Mouse (Mus musculus) erythroblast, embryonic 14.5 days (primary cell): ENCODE measurements around the gene Grk2. TPM values are rescaled to one million over a fixed set of nuclear protein-coding genes. Genes with fewer than 3 reads are reported as not detected.
A peak's percentile ranks its signal among the peaks of the same experiment; 100 is the strongest.

ENCODE experiments used
- H3K27me3 ChIP-seq: 2 replicates; pipeline ENCODE4 v1.6.1; 2012; ENCODE audit warnings: inconsistent platforms; ENCODE audit not compliant: control insufficient read depth
- H3K36me3 ChIP-seq: 2 replicates; pipeline ENCODE4 v1.6.1; 2012; ENCODE audit warnings: mild to moderate bottlenecking, inconsistent platforms; ENCODE audit not compliant: control insufficient read depth
- H3K4me1 ChIP-seq: 2 replicates; pipeline ENCODE4 v1.6.1; 2012; ENCODE audit warnings: inconsistent platforms; ENCODE audit not compliant: control insufficient read depth
- H3K4me3 ChIP-seq: replicated peaks from 2 replicates; pipeline ENCODE3; 2012; ENCODE audit warnings: moderate library complexity, mild to moderate bottlenecking, inconsistent platforms
- H3K9me3 ChIP-seq: 2 replicates; pipeline ENCODE4 v1.6.1; 2012; ENCODE audit warnings: low read length, inconsistent platforms, mixed read lengths; ENCODE audit not compliant: control insufficient read depth
- GATA1 ChIP-seq: IDR thresholded peaks from 2 replicates; pipeline ENCODE4 v1.6.1; 2012; ENCODE audit warnings: low read length, inconsistent platforms, mixed read lengths
- TAL1 ChIP-seq: IDR thresholded peaks from 3 replicates; pipeline ENCODE4 v1.6.1; 2012; ENCODE audit warnings: low read length, inconsistent platforms, mixed read lengths
- polyA plus RNA-seq: library from polyadenylated mRNA; stranded (reverse); fragments of >175 nt; gene quantifications from 2 replicates; pipeline ENCODE4 v1.2.3, GENCODE M21; 2012

Gene Grk2
- polyA plus RNA-seq, 1 experiment, result 22.2 TPM

DNA sequence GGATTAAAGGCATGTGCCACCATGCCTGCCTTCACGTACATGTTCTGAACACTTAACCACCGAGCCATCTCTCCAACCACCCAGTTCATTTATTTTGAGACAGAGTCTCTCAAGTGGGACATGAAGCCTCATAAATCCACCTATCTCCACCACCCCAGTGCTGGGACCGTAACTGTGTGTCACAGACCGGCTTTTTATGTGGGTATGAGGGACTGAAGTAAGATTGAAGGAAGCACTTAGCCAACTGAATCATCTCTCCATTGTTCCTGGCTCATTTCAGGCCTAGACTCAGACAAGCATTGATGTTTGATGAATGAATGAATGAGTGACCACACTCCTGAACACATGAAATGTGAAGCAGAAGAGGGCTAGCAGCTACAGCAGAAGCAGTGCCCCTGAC is 3.3 kb upstream of the Grk2 start:
- H3K36me3 ChIP-seq, result peaks cover 2% of the 10 kb centered on the region
- H3K9me3 ChIP-seq, result no peaks in the 10 kb centered on the region
- peaks cover 10% of the 10 kb centered on the region for H3K27me3 ChIP-seq
- H3K4me1 ChIP-seq, result peaks cover 24% of the 10 kb centered on the region
- TF ChIP-seq TAL1 (no peak), GATA1 (no peak)
- H3K4me3 ChIP-seq, result no peak overlapping the region

DNA sequence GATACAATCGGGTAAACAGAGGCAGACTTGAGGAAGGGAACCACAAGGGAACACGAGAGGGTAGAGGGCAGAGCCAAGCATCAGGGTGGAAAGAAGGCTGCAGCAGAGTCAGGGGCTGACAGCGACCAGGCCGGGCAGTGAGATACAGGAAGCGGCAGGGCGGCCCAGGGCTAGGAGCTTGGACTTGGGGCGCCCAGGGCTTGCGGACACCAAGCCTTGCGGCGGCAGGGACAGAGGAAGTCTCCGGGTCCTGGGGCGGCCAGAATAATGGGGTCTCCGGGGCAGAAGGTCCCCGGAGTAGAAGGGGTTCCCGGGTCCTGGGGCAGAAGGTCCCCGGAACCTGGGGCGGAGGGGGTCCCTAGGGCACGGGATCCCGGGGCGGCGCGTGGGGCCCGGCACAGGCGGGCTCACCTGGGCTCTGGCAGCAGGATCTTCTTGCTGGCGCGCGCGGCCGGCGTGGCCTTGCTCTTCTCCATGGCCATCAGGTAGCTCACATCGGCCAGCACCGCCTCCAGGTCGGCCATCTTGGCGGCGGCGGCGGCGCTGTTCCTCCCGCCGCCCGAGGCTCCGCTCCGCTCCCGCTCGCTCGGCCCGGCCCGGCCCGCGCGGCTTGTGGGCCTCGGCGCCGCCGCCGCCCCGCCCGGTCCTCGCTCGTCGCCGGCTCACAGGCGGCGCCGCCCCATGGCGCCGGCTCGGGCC is 382 bp downstream of the Grk2 start:
- H3K4me3 ChIP-seq, result peak overlapping the region; percentile 92

DNA sequence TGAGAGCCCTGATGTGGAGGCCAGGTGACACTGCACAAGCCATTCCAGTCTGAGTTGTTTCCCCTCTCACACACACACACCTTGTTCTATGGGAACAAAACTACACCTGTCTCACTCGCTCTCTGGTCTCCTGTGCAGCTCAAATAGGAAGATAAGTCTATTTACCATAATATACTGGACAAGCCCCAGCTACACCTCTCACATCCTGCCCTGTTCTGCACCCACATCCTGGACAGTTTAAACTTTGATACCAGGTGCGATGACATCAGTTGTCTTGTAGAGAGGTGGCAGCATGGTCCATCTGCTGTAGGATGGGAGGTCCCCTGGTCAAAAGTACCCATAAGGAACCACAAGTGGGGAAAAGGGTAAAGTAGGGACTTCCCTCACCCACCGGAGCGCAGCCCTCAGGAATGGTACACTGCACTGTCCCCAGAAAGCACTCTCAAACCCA is 1.1 kb downstream of the Grk2 start:
- peaks cover 65% of the 10 kb centered on the region for H3K4me1 ChIP-seq
- H3K9me3 ChIP-seq, result no peaks in the 10 kb centered on the region
- peaks cover 10% of the 10 kb centered on the region for H3K27me3 ChIP-seq
- H3K36me3 ChIP-seq, result peaks cover 27% of the 10 kb centered on the region
- H3K4me3 ChIP-seq, result peak overlapping the region; percentile 92
- no peak for TF ChIP-seq GATA1
- TF ChIP-seq TAL1, result no peak

More for the DNA sequence above, 382 bp downstream of the Grk2 start:
- TF ChIP-seq GATA1, result no peak
- no peak for TF ChIP-seq TAL1
- Histone ChIP-seq H3K4me1 (peaks cover 58% of the 10 kb centered on the region), H3K36me3 (peaks cover 22% of the 10 kb centered on the region), H3K27me3 (peaks cover 10% of the 10 kb centered on the region), H3K9me3 (no peaks in the 10 kb centered on the region)

DNA sequence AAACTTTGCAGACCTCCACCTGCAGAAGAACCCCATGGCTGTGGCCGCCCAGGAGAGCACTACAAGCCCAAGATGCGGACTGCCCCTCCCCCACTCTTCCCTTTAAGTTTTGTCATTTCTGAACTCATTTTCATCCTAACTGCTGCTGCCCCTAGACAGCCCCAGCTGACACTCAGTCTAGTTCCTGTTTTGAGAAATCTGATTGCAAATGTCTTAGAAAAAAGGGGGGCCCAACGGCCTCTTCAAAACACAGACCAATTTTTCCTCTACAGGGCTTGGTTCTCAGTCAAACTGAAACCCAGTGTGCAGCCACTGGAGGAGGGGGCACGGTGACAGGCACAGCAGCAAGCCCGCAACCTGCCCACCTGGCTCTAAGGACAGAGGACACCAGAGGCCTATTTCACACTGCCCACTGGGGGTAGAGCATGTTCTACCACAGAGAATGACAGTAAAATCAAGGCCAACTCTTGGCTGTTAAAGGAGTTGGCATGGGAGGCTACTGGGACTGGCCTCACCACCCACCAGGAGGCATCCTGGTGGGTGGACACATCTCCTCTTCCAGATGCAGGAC is 1.7 kb downstream of the Grk2 start:
- H3K4me3 ChIP-seq, result peak overlapping the region; percentile 92
- no peaks in the 10 kb centered on the region for H3K9me3 ChIP-seq
- peaks cover 10% of the 10 kb centered on the region for H3K27me3 ChIP-seq
- H3K36me3 ChIP-seq, result peaks cover 27% of the 10 kb centered on the region
- H3K4me1 ChIP-seq, result peaks cover 67% of the 10 kb centered on the region
- TF ChIP-seq TAL1 (no peak), GATA1 (no peak)

DNA sequence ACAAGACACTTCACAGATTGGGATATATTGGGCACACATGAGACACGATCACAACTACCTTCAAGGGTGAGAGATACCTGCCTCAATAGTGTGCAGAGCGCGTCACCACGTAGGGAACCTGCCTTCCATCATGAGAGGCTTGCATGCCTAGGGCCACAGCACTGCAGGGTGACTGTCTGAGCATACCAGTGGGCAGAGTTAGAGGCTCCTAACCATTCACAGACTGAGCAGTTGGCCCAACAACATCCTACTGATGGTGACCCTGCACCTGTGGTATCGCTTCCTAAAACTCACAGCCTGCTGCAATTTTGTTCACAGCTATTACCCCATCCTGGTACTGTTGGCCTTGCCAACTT is 2.4 kb downstream of the Grk2 start:
- H3K27me3 ChIP-seq, result peaks cover 10% of the 10 kb centered on the region
- H3K4me1 ChIP-seq, result peaks cover 73% of the 10 kb centered on the region
- H3K36me3 ChIP-seq, result peaks cover 33% of the 10 kb centered on the region
- no peaks in the 10 kb centered on the region for H3K9me3 ChIP-seq
- TF ChIP-seq GATA1 (no peak), TAL1 (no peak)
- peak overlapping the region; percentile 24 for H3K4me3 ChIP-seq

DNA sequence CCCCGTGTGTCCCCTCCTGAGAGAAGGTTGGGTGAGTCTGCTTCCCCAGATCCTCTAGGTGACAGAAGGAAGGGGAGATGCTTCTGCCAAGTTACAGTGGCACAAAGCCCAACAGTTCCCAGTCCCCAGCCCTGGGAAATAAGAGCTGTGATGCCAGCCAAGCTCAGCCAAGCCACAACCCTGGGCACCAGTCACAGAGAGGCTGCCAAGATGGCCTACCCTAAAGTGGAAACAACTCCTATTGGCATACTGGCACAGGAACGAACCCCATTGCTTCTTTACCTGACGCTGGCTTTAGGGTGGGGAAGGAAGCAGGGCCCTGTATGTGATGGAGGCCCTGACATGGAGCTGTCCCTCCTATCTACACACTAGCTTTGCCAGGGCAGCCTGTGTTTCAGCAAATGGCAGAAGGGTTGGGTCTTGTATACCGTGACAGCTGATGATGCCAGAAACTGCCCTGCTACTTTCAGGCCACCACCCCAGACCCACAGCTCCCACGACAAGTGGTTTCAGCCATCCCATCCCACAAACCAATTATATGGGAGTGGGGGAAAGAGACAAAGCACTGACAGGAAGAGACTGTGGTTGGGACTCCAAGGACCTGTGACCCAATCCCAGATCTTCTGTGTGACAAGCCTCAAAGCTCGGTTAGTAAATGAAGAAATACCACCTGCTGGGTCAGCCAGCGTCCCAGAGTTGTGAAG is 2.9 kb downstream of the Grk2 start:
- Histone ChIP-seq H3K36me3 (peaks cover 33% of the 10 kb centered on the region), H3K4me3 (no peak overlapping the region), H3K9me3 (no peaks in the 10 kb centered on the region), H3K27me3 (peaks cover 10% of the 10 kb centered on the region), H3K4me1 (peaks cover 73% of the 10 kb centered on the region)
- TF ChIP-seq GATA1 (no peak), TAL1 (no peak)

DNA sequence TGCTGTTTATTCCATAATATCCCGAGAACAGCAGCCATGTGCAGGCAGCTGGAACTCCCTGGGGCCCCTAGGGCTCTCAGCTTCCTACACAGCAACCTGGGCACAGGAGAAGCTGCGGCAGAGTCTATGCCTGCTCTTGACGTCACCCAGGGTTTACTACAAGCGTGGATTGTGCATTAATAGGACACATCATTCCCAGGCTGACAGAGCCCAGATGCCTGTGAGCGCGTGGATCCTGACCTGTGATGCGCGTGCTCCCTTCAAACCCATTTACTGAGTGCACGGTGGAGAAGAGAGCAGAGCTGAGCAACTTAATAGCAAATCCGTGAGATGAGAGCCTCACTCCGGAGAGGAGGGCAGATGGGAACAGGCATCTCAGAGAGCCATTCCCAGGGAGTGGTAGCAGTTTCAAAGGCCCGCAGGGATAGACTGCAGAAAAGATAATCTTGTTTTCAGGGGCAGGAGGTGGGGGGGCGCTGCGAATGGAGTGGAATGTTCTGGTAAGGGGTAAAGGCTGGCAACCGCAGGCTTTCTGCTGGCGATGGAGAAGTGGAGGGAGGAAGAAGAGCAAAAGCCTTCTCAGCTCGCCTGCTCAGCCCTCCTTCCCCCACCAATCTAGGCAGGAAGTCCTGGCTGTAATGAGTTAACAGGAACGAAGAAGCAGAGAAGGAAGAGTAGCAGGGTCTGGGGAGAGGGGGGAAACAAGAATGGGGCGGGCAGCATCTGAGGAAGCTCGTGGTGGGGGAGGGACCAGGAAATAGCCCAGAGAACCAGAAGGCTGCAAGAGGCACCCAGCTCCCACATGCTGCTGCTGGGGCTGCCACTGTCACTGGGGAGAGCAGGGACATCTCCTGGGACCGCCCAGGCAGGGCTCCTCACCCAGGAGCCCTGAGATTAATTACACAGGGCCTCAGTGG is 4.0 kb downstream of the Grk2 start:
- TF ChIP-seq TAL1, result no peak
- TF ChIP-seq GATA1, result no peak
- Histone ChIP-seq H3K9me3 (no peaks in the 10 kb centered on the region), H3K4me1 (peaks cover 74% of the 10 kb centered on the region), H3K27me3 (peaks cover 4% of the 10 kb centered on the region; the same call in 1 of the 2 replicates), H3K4me3 (no peak overlapping the region), H3K36me3 (peaks cover 33% of the 10 kb centered on the region)

DNA sequence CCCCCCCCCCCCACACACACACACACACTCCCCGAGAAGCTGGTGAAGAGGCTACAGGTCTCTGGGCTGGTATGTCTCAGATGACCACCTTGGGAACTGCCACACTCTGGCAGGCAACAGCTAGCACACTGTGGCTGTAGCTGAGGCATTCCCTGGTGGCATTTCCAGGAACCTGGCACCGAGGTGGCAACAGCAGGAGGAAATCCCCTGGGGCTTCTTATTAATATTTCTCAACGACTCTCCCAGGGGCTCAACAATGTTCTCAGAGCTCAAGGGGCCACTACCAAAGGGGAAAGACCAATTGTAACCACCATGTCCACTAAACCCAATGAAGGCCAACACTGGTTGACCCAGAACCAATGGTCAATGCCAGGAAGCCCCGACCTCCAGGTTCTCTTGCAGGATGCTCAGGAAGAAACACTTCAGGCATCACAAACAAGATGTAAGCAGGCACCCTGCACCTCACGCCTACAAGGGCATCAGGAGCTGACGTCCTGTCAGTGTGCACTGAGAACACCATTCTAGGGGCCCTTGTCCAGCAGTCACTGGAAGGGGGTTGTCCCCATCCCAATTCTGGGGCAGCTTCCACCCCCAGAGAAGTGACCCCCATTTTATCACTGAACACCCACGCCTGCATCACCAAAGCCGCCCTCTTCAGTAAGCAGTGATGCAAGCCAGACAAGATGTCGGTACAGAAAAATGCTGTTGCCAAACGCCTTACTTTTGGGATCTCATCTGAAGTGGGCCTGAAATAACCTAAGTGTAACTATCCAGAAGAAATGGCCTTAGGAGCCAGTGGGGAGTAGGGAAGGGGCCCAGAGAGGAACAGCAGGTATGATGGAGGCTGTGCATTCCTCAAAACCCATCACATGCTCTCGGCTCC is 4.9 kb downstream of the Grk2 start:
- Histone ChIP-seq H3K4me3 (no peak overlapping the region), H3K4me1 (peaks cover 68% of the 10 kb centered on the region), H3K27me3 (no peaks in the 10 kb centered on the region), H3K36me3 (peaks cover 40% of the 10 kb centered on the region), H3K9me3 (no peaks in the 10 kb centered on the region)
- no peak for TF ChIP-seq TAL1
- no peak for TF ChIP-seq GATA1
